Mouse (Mus musculus) heart, embryonic 11.5 days (tissue): Measurements from ENCODE around the gene Dusp23. TPM values are rescaled to one million over a fixed set of nuclear protein-coding genes. Genes with fewer than 3 reads are reported as not detected.

Experiments used
- ATAC-seq: fragments of 200-750 bp; cut with Nextera tagmentation; replicated peaks from 2 replicates; pipeline ENCODE4 v1.8.0; 2017; ENCODE audit warnings: moderate library complexity; ENCODE audit not compliant: insufficient number of reproducible peaks, low FRiP score, low TSS enrichment
- H3K27ac ChIP-seq: fragments of 300-500 bp; sonication (generic); 2 replicates; pipeline ENCODE4 v1.5.1; 2014; ENCODE audit warnings: mild to moderate bottlenecking, low read depth, low read length
- H3K27me3 ChIP-seq: fragments of 300-500 bp; sonication (generic); 2 replicates; pipeline ENCODE4 v1.6.1; 2014; ENCODE audit warnings: mild to moderate bottlenecking, low read length, mixed read lengths; ENCODE audit not compliant: control insufficient read depth, insufficient read depth
- H3K36me3 ChIP-seq: fragments of 300-500 bp; sonication (generic); 2 replicates; pipeline ENCODE4 v1.6.1; 2014; ENCODE audit warnings: mild to moderate bottlenecking, low read length, moderate library complexity, mixed read lengths; ENCODE audit not compliant: control insufficient read depth, insufficient read depth
- H3K4me1 ChIP-seq: fragments of 300-500 bp; sonication (generic); 2 replicates; pipeline ENCODE4 v1.6.1; 2014; ENCODE audit warnings: low read length; ENCODE audit not compliant: control insufficient read depth, insufficient read depth
- H3K4me2 ChIP-seq: fragments of 300-500 bp; sonication (generic); 2 replicates; pipeline ENCODE4 v1.6.1; 2014; ENCODE audit warnings: mild to moderate bottlenecking, moderate library complexity
- H3K4me3 ChIP-seq: fragments of 300-500 bp; sonication (generic); 2 replicates; pipeline ENCODE4 v1.5.1; 2014; ENCODE audit warnings: low read depth, low read length
- H3K9ac ChIP-seq: fragments of 300-500 bp; sonication (generic); 2 replicates; pipeline ENCODE4 v1.6.1; 2014; ENCODE audit warnings: mild to moderate bottlenecking, low read depth, low read length, moderate library complexity
- H3K9me3 ChIP-seq: fragments of 300-500 bp; sonication (generic); replicated peaks from 2 replicates; pipeline ENCODE4 v1.6.1; 2016; ENCODE audit warnings: low read length; ENCODE audit not compliant: control insufficient read depth
- WGBS: fragments of 180-500 bp; shearing (Covaris S2); extraction: QIAGEN DNeasy Blood & Tissue Kit; methylation state at CpG from one replicate; pipeline ENCODE4 v1.1.7; 2014; ENCODE audit not compliant: insufficient replicate concordance; 5-methylcytosine and 5-hydroxymethylcytosine counted together
- polyA plus RNA-seq: library from polyadenylated mRNA; unstranded; fragments of >200 nt; fragmentation: Nextera tagmentation; extraction: Ambion mirVana; gene quantifications from 2 replicates; pipeline ENCODE4 v1.2.1, GENCODE M21; 2014

Dusp23 gene
- polyA plus RNA-seq, 1 experiment from 2014 or later, result 14.5 TPM

DNA sequence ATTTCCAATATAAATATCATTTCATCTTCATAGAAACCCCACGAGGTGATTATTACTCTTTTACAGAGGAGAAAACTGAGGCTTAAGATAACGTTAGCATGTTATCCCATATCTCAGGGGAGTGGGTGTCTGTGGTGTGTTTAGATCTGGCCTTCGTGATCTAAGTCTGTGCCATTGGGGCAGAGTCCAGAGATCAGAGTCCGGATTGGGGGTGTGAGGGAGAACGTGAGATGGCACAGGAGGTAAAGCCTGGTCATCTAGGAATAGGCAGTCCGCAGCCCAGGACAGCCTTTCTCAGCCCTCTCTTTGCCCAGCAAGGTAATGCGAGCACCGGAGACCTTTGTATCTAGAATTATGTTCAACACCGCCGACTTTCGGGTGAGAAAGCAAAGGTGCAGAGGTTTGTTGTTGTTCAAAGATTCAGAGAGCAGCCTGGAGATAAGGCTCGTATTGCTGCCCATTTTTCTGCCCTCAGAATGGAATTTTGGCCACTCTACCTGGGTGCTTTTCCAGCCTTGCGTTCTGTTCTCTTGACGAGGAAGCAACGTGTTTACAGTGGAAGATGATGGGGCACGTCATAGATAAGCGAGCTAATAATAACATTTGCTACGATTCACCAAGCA lies 19.4 kb upstream of the Dusp23 start:
- ATAC-seq, result no peak
- H3K4me3 ChIP-seq, result no peak overlapping the region
- H3K9ac ChIP-seq, result no peak overlapping the region
- WGBS, result 66% methylated on average over 18 of the region's 18 CpGs
- H3K4me1 ChIP-seq, result no peaks in the 10 kb centered on the region
- H3K36me3 ChIP-seq, result no peaks in the 10 kb centered on the region
- H3K27ac ChIP-seq, result no peak overlapping the region
- no peaks in the 10 kb centered on the region for H3K27me3 ChIP-seq
- H3K4me2 ChIP-seq, result 0 out of 2 replicates have a peak overlapping the region, but pooled peaks have one; percentile 7
- H3K9me3 ChIP-seq, result no peaks in the 10 kb centered on the region

DNA sequence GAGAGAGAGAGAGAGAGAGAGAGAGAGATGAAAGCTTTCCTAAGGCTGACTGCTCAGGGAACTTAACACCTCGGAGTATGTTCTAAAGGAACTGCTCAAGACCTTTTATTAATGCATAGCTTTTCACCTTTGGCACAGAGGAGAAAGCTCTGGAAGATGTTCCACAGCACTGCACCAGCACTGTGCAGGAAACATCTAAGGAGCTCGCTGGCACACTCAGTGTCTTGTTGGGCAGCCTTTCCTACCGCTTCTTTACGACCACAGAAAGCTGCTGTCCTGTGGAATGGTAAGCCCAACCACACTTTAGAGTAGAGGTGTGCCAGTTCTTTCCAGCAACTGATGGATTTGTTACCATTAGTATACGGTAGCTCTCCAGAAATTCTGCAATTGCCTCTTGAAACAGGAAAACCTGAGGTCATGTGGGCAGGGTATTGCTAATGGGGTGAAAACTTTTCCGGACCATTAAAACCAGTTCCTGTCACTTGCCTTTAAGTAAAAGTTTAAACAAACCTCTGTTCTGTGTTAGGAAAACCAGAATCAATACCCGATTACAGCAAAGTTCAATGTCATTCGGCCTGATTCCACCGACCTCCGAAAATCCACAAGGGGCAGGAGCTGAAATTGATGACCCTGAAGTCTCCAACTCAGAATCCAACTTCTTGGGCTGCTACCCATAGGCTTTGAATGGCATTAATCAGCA lies 18.7 kb upstream of the Dusp23 start:
- no peak overlapping the region for H3K4me3 ChIP-seq
- 82% methylated on average over 10 of the region's 10 CpGs for WGBS
- H3K4me1 ChIP-seq, result no peaks in the 10 kb centered on the region
- no peaks in the 10 kb centered on the region for H3K36me3 ChIP-seq
- H3K27me3 ChIP-seq, result no peaks in the 10 kb centered on the region
- H3K9ac ChIP-seq, result no peak overlapping the region
- ATAC-seq, result no peak
- H3K4me2 ChIP-seq, result no peak overlapping the region
- no peak overlapping the region for H3K27ac ChIP-seq
- H3K9me3 ChIP-seq, result no peaks in the 10 kb centered on the region

DNA sequence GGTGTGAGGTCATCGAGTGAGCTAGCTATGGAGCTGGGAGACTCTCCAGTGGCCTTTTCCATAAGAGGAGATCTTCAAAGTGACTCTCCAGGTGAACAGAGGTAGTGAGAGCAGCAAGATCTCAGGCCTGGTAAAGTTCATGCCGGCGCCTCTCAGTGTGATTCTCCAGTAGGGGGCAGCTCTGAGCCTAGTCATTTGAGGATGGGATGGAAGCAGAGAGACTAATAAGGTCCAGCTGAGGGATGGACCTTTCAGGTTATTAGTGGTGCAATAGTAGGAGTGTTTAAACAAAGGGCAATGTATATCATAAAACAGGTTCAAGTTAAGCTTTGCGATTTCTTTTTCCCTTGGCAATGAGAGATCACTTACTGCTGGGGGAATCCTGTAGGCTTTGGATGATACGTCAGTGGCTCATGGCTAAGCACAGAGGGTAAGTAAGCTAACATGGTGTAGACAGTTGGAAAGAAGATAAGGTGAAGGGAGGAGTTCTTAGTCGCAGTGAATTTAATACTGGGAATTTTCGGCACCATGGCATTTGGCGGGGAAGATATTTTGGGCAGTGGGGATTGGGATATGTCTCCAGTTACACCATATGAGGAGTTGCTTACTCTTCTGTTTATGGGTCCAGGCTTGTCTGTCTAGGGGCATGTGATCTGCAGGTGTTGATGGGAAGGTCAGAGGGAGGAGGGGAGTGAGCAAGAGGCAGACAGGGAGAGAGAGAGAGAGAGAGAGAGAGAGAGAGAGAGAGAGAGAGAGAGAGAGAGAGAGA lies 17.9 kb upstream of the Dusp23 start:
- no peak overlapping the region for H3K4me2 ChIP-seq
- no peaks in the 10 kb centered on the region for H3K4me1 ChIP-seq
- H3K27me3 ChIP-seq, result no peaks in the 10 kb centered on the region
- no peaks in the 10 kb centered on the region for H3K9me3 ChIP-seq
- H3K4me3 ChIP-seq, result no peak overlapping the region
- no peaks in the 10 kb centered on the region for H3K36me3 ChIP-seq
- WGBS, result 52% methylated on average over 8 of the region's 8 CpGs
- H3K27ac ChIP-seq, result no peak overlapping the region
- no peak for ATAC-seq
- no peak overlapping the region for H3K9ac ChIP-seq

DNA sequence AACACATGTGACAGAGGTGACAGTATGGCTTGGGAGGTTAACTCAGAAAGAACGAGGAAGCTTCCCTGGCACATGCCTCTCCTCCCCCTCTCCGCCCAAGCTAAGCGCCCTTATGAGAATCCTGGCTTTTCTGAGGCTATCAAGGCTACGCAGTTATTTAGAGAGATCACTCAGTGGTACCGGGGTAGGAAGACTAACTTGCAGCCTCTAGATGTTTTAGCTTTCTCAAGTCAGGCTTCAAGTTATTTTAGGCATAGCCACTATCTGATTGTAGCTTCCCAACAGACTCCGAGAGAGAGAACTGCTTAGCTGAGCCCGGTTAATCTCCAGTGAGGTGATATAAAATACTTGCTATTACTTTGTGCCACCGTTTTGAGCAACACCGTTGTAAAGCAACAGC lies 16.6 kb upstream of the Dusp23 start:
- no peak overlapping the region for H3K4me2 ChIP-seq
- 0 out of 2 replicates have a peak, but pooled peaks have one; percentile 19 for ATAC-seq
- H3K9me3 ChIP-seq, result no peaks in the 10 kb centered on the region
- H3K9ac ChIP-seq, result no peak overlapping the region
- H3K4me3 ChIP-seq, result no peak overlapping the region
- H3K27me3 ChIP-seq, result no peaks in the 10 kb centered on the region
- H3K27ac ChIP-seq, result no peak overlapping the region
- WGBS, result 49% methylated on average over 9 of the region's 9 CpGs
- no peaks in the 10 kb centered on the region for H3K36me3 ChIP-seq
- H3K4me1 ChIP-seq, result no peaks in the 10 kb centered on the region

DNA sequence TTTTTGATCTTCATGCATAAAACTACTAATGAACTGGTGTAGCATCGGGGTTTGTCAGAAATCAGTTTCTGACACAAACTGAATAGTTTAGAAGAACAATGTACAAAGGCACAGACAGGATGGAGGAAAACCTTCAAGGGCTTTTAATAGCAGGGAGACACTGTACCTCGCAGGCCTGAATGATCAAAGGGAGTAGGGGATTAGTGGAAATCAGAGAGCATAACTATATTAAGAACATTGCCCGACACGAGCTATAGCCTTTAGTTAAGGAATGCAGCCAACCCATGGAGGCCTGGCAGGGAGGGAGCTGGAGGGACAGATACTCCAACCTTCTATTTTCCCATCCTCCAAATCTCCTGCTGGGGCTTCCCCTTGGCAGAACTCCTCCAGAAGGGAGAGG lies 14.5 kb upstream of the Dusp23 start:
- Histone ChIP-seq H3K4me2 (peak overlapping the region; percentile 12; the same call in 1 of the 2 replicates), H3K4me3 (no peak overlapping the region), H3K27me3 (no peaks in the 10 kb centered on the region), H3K9ac (no peak overlapping the region), H3K9me3 (no peaks in the 10 kb centered on the region), H3K36me3 (no peaks in the 10 kb centered on the region), H3K27ac (no peak overlapping the region), H3K4me1 (no peaks in the 10 kb centered on the region)
- no peak for ATAC-seq
- 49% methylated on average over 4 of the region's 4 CpGs for whole genome bisulfite sequencing

DNA sequence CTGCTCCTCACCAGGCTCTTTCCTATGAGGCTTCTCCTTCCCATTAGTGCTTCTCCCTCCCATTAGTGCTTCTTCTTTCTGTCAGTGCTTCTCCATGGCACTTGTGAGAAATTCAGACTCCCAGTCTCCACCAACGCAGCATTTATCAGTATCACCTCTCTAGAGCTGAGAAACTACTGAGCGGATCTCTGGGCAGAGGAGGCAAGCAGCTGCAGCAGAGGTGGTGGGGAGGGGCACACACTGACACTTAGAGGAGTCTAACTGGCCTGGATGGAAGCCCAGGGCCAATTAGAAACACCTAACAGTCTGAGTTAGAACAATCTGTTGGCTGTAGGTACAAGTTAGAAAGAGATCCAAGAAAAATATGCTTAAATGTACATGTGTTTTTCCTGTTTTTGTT lies 6.0 kb upstream of the Dusp23 start:
- no peak overlapping the region for H3K27ac ChIP-seq
- no peak for ATAC-seq
- no peaks in the 10 kb centered on the region for H3K36me3 ChIP-seq
- H3K4me3 ChIP-seq, result no peak overlapping the region
- H3K27me3 ChIP-seq, result no peaks in the 10 kb centered on the region
- peaks cover 8% of the 10 kb centered on the region for H3K4me1 ChIP-seq
- no peaks in the 10 kb centered on the region for H3K9me3 ChIP-seq
- WGBS, result 14% methylated on average over 2 of the region's 2 CpGs
- no peak overlapping the region for H3K4me2 ChIP-seq
- no peak overlapping the region for H3K9ac ChIP-seq

GRCm38 (mm10) chr1:172637801-172638200 lies 5.0 kb upstream of the Dusp23 start:
- Histone ChIP-seq H3K9ac (no peak overlapping the region), H3K9me3 (no peaks in the 10 kb centered on the region), H3K4me3 (no peak overlapping the region), H3K4me1 (peaks cover 8% of the 10 kb centered on the region), H3K36me3 (no peaks in the 10 kb centered on the region), H3K4me2 (no peak overlapping the region), H3K27ac (no peak overlapping the region), H3K27me3 (no peaks in the 10 kb centered on the region)
- WGBS, result 62% methylated on average over 4 of the region's 4 CpGs
- ATAC-seq, result no peak

DNA sequence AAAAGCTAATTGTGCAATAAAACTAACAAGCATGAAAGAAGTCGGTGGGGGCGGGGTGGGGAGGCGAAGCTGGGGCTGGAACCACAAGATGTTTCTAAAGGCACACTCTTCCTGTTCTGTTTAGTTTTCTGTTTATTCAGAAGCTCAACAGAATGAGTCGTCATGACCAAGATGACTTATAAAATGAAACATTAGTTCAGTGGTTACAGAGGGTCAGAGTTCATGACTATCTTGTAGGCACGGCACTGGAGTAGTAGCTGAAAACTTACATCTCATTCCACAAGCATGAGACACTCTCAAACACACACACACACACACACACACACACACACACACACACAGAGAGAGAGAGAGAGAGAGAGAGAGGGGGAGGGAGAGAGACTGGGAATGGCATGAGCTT lies 3.5 kb upstream of the Dusp23 start:
- H3K36me3 ChIP-seq, result no peaks in the 10 kb centered on the region
- ATAC-seq, result no peak
- no peak overlapping the region for H3K4me2 ChIP-seq
- H3K27ac ChIP-seq, result no peak overlapping the region
- H3K4me1 ChIP-seq, result peaks cover 8% of the 10 kb centered on the region
- no peaks in the 10 kb centered on the region for H3K27me3 ChIP-seq
- no peak overlapping the region for H3K4me3 ChIP-seq
- H3K9ac ChIP-seq, result no peak overlapping the region
- 81% methylated on average over 5 of the region's 5 CpGs for WGBS
- no peaks in the 10 kb centered on the region for H3K9me3 ChIP-seq
